Mouse (Mus musculus): ENCODE results near the gene Vmn1r107. TPM values are rescaled to one million over a fixed set of nuclear protein-coding genes. Genes with fewer than 3 reads are reported as not detected.
"Not testable (repeated sequence)": the region's sequence is repeated elsewhere in the genome, so short reads cannot be mapped to it uniquely, and the experiment has no call there.

Vmn1r107 gene
- not detected in 2 replicates for polyA plus RNA-seq (2012; rRNA removed)

- DNase-seq (ENCODE audit: low read depth): not testable (repeated sequence)
Measured at GRCm38 (mm10) chr7:20668618-20669017, at the start of gene Vmn1r107. Gene Vmn1r107 (plus strand): TSS chr7:20668918.

DNA sequence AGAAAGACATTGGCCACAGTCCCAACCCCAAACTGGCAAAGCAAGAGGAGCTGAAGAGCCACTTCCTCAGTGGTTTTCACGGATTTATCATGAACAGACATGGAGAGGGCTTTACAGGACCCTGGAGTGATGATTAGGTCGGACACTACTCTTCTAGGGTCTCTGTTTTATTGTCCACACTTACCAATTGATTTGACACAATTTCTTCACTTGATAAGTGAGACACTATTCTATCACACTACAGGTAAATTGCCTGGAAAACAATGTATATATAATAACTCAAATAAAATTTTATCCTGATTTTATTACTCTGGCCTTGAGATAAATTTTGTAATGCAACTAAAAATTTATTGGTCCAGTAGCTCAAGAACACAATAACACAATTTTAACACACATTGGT is 34.4 kb downstream of the Vmn1r107 start, which contains the start of gene Vmn1r111:
TSS of gene Vmn1r111 (minus strand) at position 101 of the 400 bp plus-strand sequence.
- not testable (repeated sequence) for DNase-seq (ENCODE audit: low read depth)

Other genes with a start within 250 kb of the Vmn1r107 start
- gene Vmn1r101, start 226.3 kb upstream of the Vmn1r107 start, polyA plus RNA-seq (2012; rRNA removed): not detected in 2 replicates
- not detected in 2 replicates for gene Gm10670, start 194.0 kb upstream of the Vmn1r107 start, polyA plus RNA-seq (2012; rRNA removed)
- gene Vmn1r103, start 158.4 kb upstream of the Vmn1r107 start, polyA plus RNA-seq (2012; rRNA removed): not detected in 2 replicates
- gene Vmn1r104, start 135.1 kb upstream of the Vmn1r107 start, polyA plus RNA-seq (2012; rRNA removed): not detected in 2 replicates
- not detected in 2 replicates for gene Gm5726, start 123.2 kb upstream of the Vmn1r107 start, polyA plus RNA-seq (2012; rRNA removed)
- not detected in 2 replicates for gene Gm4141, start 92.7 kb upstream of the Vmn1r107 start, polyA plus RNA-seq (2012; rRNA removed)
- gene Gm4513, start 69.9 kb upstream of the Vmn1r107 start, polyA plus RNA-seq (2012; rRNA removed): not detected in 2 replicates
- gene Vmn1r111, start 34.3 kb downstream of the Vmn1r107 start, polyA plus RNA-seq (2012; rRNA removed): not detected in 2 replicates
- gene Gm10668, start 61.7 kb downstream of the Vmn1r107 start, polyA plus RNA-seq (2012; rRNA removed): not detected in 2 replicates
- not detected in 2 replicates for gene Vmn1r112, start 102.3 kb downstream of the Vmn1r107 start, polyA plus RNA-seq (2012; rRNA removed)
- gene Vmn1r113, start 118.4 kb downstream of the Vmn1r107 start, polyA plus RNA-seq (2012; rRNA removed): not detected in 2 replicates
- gene Vmn1r114, start 143.3 kb downstream of the Vmn1r107 start, polyA plus RNA-seq (2012; rRNA removed): not detected in 2 replicates
- gene Vmn1r115, start 176.1 kb downstream of the Vmn1r107 start, polyA plus RNA-seq (2012; rRNA removed): not detected in 2 replicates
- gene Vmn1r116, start 203.3 kb downstream of the Vmn1r107 start, polyA plus RNA-seq (2012; rRNA removed): not detected in 2 replicates
- gene Vmn1r117, start 215.2 kb downstream of the Vmn1r107 start, polyA plus RNA-seq (2012; rRNA removed): not detected in 2 replicates
- not detected in 2 replicates for gene Vmn1r118, start 243.4 kb downstream of the Vmn1r107 start, polyA plus RNA-seq (2012; rRNA removed)

Measured in gonadal fat pad, adult 2 months (tissue).